Mouse (Mus musculus) spleen, adult 2 months (tissue): ENCODE data around the gene Erf. TPM values are rescaled to one million over a fixed set of nuclear protein-coding genes. Genes with fewer than 3 reads are reported as not detected.

Source experiments
- DNase-seq, 2 experiments: peaks; one replicate each; pipeline versions ENCODE4 v3.0.0 to v3.0.0-alpha.2; 2012 to 2021; ENCODE audit warnings: low spot score in 2 of 2, low read depth in 1 of 2
- H3K27ac ChIP-seq: fragments of 200-500 bp; 2 replicates; pipeline ENCODE4 v1.5.1; 2012; ENCODE audit warnings: low read length, inconsistent platforms; ENCODE audit not compliant: insufficient read depth
- H3K27me3 ChIP-seq: fragments of 200-500 bp; 2 replicates; pipeline ENCODE4 v1.6.1; 2012; ENCODE audit warnings: mild to moderate bottlenecking, moderate library complexity, low read length, inconsistent platforms; ENCODE audit not compliant: control insufficient read depth, insufficient read depth
- H3K36me3 ChIP-seq: fragments of 200-500 bp; 2 replicates; pipeline ENCODE4 v1.6.1; 2012; ENCODE audit warnings: mild to moderate bottlenecking, low read length, inconsistent platforms; ENCODE audit not compliant: control insufficient read depth, insufficient read depth
- H3K4me1 ChIP-seq: fragments of 200-500 bp; 2 replicates; pipeline ENCODE4 v1.6.1; 2011; ENCODE audit warnings: inconsistent platforms; ENCODE audit not compliant: control insufficient read depth, insufficient read depth, insufficient read length
- H3K4me3 ChIP-seq: fragments of 200-500 bp; 2 replicates; pipeline ENCODE4 v1.5.1; 2011; ENCODE audit warnings: mild to moderate bottlenecking, inconsistent platforms; ENCODE audit not compliant: insufficient read depth, insufficient read length; ENCODE audit errors: extremely low read depth
- CTCF ChIP-seq: fragments of 200-500 bp; IDR thresholded peaks from 2 replicates; pipeline ENCODE4 v1.5.1; 2011; ENCODE audit warnings: mild to moderate bottlenecking, inconsistent platforms; ENCODE audit not compliant: insufficient read depth, insufficient read length, insufficient replicate concordance; ENCODE audit errors: extremely low read depth
- POLR2A ChIP-seq: fragments of 200-500 bp; IDR thresholded peaks from 2 replicates; pipeline ENCODE4 v1.6.1; 2011; ENCODE audit warnings: low read depth, low read length, inconsistent platforms
- WGBS: fragments of 180-500 bp; shearing (Covaris S2); methylation state at CpG from one replicate; pipeline ENCODE4 v1.1.7; 2018; 5-methylcytosine and 5-hydroxymethylcytosine counted together
- polyA plus RNA-seq: library from polyadenylated mRNA; depleted of rRNA; stranded (reverse); fragments of >200 nt; gene quantifications from 2 replicates; pipeline ENCODE4 v1.2.3, GENCODE M21; 2012

The Erf gene
- polyA plus RNA-seq, 1 experiment = 17.2 TPM

- Histone ChIP-seq H3K4me1 (peaks cover 27% of the 10 kb centered on the region), H3K36me3 (peaks cover 14% of the 10 kb centered on the region; the same call in 1 of the 2 replicates), H3K27ac (peak overlapping the region; percentile 75; the same call in 1 of the 2 replicates), H3K27me3 (no peaks in the 10 kb centered on the region), H3K4me3 (no peak overlapping the region)
- WGBS = 84% methylated on average over 35 of the region's 35 CpGs
- TF ChIP-seq POLR2A (no peak), CTCF (no peak)
- no peak for DNase-seq
These were observed 20.4 kb upstream of the Erf start for GRCm38 (mm10) chr7:25270652-25271633.

DNA sequence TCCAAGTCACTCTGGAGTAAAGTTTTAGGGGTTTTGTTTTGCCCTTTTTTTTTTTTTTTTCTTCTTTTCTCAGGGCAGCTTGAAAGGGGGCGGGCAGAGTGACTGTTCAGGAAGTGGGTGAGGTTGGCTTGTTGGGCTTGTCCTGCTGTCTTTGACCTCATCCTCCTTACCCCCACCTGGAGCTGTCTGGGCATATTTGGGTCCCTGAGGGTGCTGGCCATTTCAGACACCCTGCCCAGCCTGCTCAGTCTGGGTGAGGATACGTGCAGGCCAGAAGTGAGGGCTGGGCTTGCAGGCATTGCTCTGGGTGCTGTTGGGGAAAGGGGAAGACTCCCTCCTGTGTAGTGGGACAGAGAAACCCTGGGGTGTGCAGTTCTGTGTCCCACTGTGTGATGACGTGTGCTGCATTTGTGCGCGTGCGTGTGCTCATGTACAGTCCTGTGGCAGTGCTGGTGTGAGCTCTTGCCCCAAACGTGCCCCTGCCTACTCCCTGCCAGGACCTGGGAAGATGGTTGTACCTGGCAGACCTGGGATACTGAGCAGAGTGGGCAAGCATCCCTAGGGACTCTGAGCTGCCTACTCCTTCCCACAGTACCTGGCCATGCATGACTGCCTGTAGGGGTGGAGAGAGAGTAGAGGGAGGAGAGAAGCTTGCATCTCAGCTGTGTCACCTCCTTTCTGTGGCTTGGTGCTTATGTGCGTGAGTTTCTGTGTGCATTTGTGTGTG, 19.1 kb upstream of the Erf start:
- H3K4me1 ChIP-seq = peaks cover 27% of the 10 kb centered on the region
- peak overlapping the region; percentile 76; the same call in 1 of the 2 replicates for H3K4me3 ChIP-seq
- no peaks in the 10 kb centered on the region for H3K27me3 ChIP-seq
- peak overlapping the region; percentile 75 for H3K27ac ChIP-seq
- WGBS = 11% methylated on average over 8 of the region's 8 CpGs
- TF ChIP-seq POLR2A (no peak), CTCF (no peak)
- no peak for DNase-seq
- peaks cover 14% of the 10 kb centered on the region; the same call in 1 of the 2 replicates for H3K36me3 ChIP-seq

GRCm38 (mm10) chr7:25269029-25269428, 18.5 kb upstream of the Erf start:
- 6% methylated on average over 4 of the region's 4 CpGs for WGBS
- H3K36me3 ChIP-seq = peaks cover 14% of the 10 kb centered on the region; the same call in 1 of the 2 replicates
- no peak for DNase-seq
- H3K4me1 ChIP-seq = peaks cover 27% of the 10 kb centered on the region
- peak overlapping the region; percentile 76 for H3K4me3 ChIP-seq
- H3K27me3 ChIP-seq = no peaks in the 10 kb centered on the region
- TF ChIP-seq POLR2A (no peak), CTCF (no peak)
- H3K27ac ChIP-seq = peak overlapping the region; percentile 75

GRCm38 (mm10) chr7:25268588-25268987, 18.0 kb upstream of the Erf start:
- peak overlapping the region; percentile 76 for H3K4me3 ChIP-seq
- H3K36me3 ChIP-seq = peaks cover 14% of the 10 kb centered on the region; the same call in 1 of the 2 replicates
- H3K4me1 ChIP-seq = peaks cover 27% of the 10 kb centered on the region
- no peaks in the 10 kb centered on the region for H3K27me3 ChIP-seq
- 3% methylated on average over 7 of the region's 7 CpGs for WGBS
- TF ChIP-seq POLR2A (no peak), CTCF (no peak)
- peak overlapping the region; percentile 75 for H3K27ac ChIP-seq
- no peak for DNase-seq

- Histone ChIP-seq H3K36me3 (peaks cover 12% of the 10 kb centered on the region; the same call in 1 of the 2 replicates), H3K4me1 (peaks cover 27% of the 10 kb centered on the region), H3K27me3 (no peaks in the 10 kb centered on the region), H3K4me3 (peak overlapping the region; percentile 85), H3K27ac (peak overlapping the region; percentile 98)
- WGBS = under 1% methylated on average over 33 of the region's 33 CpGs
- TF ChIP-seq CTCF = no peak
- TF ChIP-seq POLR2A = no peak
- peak; percentile 98 to 100 for DNase-seq
These were observed 17.3 kb upstream of the Erf start for GRCm38 (mm10) chr7:25267751-25268463.

DNA sequence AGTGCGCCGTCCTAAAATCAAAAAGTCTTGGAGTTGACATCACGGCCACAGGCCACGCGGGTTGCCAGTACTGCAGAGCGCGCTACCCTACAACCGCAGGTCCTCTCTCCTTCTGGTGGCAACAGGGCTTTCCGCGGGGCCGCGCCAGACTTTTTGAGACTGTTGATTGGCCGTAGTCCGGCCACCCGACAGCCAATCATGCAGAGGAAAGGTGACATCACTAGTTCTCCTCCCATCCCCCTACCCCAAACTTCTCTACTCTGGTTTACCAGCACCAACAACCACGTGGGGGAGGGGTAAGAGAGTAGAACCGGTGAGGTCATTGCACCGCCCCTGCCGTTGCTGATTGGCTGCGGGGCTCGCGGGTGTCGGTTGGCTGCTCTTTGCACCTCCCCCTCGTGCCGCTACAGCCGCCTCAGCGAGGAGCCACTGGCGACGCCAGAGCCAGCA, 16.8 kb upstream of the Erf start, which contains the start of gene Cic:
Cic (plus strand) TSS at position 404 of the 450 bp plus-strand sequence.
- peak; percentile 98 to 100 for DNase-seq
- 1% methylated on average over 29 of the region's 29 CpGs for WGBS
- peaks cover 27% of the 10 kb centered on the region for H3K4me1 ChIP-seq

More for the DNA sequence above, 16.8 kb upstream of the Erf start, which contains the start of gene Cic:
- Histone ChIP-seq H3K27ac (peak within 1 kb of the TSS; percentile 98), H3K4me3 (peak within 1 kb of the TSS; percentile 85), H3K27me3 (no peaks in the 10 kb centered on the region), H3K36me3 (peaks cover 8% of the 10 kb centered on the region; the same call in 1 of the 2 replicates)
- no peak for TF ChIP-seq CTCF
- no peak for TF ChIP-seq POLR2A
